Mouse (Mus musculus) lung, adult 18-20 months (tissue): Measurements from ENCODE around the gene Dnajc10.

Source experiments
- DNase-seq, 2 experiments: peaks; one replicate each; pipeline ENCODE4 v3.0.0; 2022; ENCODE audit warnings: mixed read lengths in 2 of 2

The Dnajc10 gene

GRCm38 (mm10) chr2:80315242-80316161 is at the start of gene Dnajc10:
Gene Dnajc10, plus strand, starts transcription at chr2:80315466.
- DNase-seq, result peak; percentile 92 to 94

DNA sequence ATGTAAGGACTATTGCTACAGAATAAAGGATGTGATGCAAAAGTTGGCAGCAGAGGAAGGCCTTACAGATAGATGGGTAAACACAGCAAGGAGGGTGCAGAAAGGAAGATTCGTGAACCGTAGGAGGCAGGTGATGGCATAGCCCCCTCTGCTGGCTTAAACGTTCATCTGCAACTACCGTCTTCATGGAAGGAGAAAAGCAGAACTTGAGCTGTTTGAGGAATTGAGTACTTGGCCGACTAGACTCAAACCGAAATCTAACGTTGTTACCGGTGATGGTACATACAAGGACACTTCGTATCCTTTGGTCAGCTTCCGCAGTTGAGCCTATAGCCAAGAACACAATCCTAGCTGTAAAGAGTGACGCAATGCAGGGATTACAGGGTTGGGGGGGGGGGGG is 48.4 kb upstream of the Dnajc10 start:
- DNase-seq, result peak; percentile 48 to 49

GRCm38 (mm10) chr2:80268053-80268452 is 47.2 kb upstream of the Dnajc10 start:
- no peak for DNase-seq

- no peak for DNase-seq
Observed at GRCm38 (mm10) chr2:80271431-80271830, 43.8 kb upstream of the Dnajc10 start.

- DNase-seq, result no peak
Observed at GRCm38 (mm10) chr2:80273038-80273437, 42.2 kb upstream of the Dnajc10 start.

GRCm38 (mm10) chr2:80273763-80274162 is 41.5 kb upstream of the Dnajc10 start:
- no peak for DNase-seq

GRCm38 (mm10) chr2:80275136-80275535 is 40.1 kb upstream of the Dnajc10 start:
- DNase-seq, result peak in 1 of 2 experiments; percentile 8

DNA sequence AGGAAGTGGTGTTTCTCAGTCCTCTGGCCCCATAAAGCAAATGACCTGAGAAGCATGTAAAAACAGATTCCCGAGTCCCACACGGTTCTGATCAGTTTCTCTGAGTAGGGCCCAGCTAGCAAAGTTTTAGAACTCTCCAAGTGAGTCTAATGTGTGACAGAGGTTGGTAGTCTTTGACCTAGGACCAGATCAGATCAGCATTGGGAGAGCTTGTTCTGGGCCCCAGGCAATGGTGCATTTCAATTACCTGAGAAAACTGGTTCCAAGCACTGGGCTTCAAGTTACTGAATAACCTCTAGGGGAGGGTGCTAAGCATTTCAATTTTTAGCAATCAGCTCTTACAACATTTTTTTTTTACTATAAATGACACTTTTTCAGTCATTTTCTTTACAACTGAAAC is 33.1 kb upstream of the Dnajc10 start:
- DNase-seq, result no peak

DNA sequence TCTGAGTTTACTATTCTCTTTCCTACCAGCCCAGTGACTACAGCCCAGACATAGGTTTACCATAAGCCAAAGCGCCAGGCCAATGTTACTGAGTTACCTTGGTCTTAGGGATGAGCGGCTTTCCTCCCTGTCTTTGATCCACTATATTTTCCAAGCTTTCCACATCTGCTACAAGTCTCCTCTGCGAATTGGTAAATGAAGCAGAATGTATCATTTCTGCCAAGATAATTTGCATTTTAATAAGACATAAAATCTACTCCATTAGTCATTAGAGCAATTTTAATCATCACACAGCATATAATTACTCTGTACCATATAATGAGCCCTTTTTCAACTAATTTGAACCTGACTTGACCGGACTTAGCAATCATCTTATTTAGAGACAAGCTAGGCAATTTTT is 28.9 kb upstream of the Dnajc10 start:
- no peak for DNase-seq

DNA sequence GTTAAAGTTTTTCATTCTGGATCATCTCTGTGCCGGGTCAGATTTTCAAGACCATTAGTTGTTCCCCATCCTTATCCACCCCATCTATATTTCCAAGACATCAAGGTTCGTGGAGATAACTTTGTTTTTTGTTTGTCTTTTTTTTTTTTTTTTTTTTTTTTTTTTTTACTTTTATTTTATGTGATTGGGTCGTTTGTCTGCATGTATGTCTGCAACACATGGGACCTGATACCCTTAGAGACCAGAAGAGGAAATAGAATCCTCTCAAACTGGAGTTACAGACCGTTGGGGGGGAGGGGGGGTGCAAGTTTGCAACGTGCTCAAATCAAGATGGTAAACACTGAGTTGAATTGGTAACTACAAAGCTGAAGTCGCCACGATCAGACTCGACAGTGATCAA is 23.1 kb upstream of the Dnajc10 start, which contains the start of gene Prdx6b:
Gene Prdx6b, plus strand, starts transcription at position 301 of the 400 bp plus-strand sequence.
- DNase-seq, result no peak

GRCm38 (mm10) chr2:80298334-80298733 is 16.9 kb upstream of the Dnajc10 start:
- no peak for DNase-seq

- DNase-seq, result peak in 1 of 2 experiments; percentile 30
Observed at GRCm38 (mm10) chr2:80300806-80301205, 14.5 kb upstream of the Dnajc10 start.

- DNase-seq, result no peak
Observed at GRCm38 (mm10) chr2:80303957-80304356, 11.3 kb upstream of the Dnajc10 start.

GRCm38 (mm10) chr2:80307701-80308100 is 7.6 kb upstream of the Dnajc10 start:
- no peak for DNase-seq

- DNase-seq, result no peak
Observed at GRCm38 (mm10) chr2:80309775-80310174, 5.5 kb upstream of the Dnajc10 start.

DNA sequence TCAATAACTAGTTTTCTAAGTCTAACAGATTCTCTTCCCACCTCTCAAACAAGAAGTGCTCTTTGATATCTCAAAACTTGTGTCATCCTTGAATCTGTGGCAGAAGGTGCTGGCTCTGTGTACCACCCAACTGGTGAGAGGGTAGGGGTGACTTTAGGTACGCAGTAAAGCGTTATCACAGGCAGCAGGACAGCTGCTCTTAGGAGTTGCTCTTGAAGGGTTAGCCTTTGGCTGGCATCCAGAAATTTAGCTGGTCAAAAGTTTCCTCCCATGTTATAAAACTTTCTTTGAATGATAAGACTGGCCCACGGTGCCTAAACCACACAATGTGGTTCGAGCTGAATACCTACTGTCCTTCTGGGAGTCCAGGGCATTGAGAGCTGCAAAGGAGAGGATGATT is 4.5 kb upstream of the Dnajc10 start:
- DNase-seq, result no peak

DNA sequence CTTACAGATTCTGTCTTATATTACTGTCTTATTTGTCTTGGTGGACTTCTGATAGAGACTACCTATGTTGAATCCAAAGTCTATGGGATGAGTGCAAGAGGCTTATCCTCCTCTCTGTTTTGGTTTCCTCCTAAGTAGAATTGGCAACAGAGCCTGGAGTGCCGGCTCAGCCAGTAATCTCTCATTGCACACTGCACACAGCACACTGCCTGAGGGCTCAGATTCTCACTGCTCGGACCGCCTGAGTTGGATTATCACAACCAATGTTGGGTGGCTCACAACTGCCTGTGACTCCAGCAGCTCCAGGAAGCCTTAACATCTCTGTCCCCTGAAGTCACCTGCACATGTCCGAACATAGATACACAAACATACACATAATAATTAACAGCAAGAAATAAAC is 3.9 kb upstream of the Dnajc10 start:
- DNase-seq, result no peak

DNA sequence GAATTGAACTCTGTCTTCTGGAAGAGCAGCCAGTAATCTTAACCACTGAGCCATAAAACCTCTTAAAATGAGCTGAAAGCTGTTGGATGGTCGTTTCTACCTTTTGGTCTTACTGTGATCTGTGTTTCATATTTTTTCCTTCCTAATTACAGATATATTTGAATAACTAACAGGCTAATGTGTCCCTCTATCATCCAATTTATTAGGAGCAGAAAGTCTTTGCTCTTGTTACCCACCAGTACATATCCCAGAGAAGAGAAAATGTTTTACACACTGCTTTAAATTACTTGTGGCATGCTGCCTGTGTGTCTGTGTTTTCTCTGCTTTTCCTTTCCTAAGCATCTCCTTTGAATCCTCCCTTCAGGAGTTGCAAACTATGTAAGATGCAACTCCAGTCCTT is 1.1 kb upstream of the Dnajc10 start:
- DNase-seq, result no peak

DNA sequence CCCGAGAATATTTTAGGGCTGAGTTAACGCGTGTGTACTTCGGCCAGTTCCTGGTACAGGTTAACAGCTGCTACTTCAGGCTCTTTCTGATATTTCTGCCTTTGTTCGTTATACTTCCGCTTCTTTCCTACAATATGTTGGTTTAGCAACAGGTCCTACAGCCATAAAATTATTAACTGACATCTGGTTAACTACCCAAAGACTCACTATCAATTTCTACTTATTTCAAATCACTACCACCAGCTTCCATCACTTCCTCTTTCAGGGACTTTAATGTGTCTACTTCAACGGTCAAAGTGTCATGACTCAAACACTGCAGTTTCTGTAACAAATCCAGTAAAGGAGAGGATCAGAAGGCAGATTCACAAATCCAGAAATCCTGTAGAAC is 418 bp upstream of the Dnajc10 start:
- DNase-seq, result no peak

- no peak for DNase-seq
Observed at GRCm38 (mm10) chr2:80322878-80323277, 7.6 kb downstream of the Dnajc10 start.

DNA sequence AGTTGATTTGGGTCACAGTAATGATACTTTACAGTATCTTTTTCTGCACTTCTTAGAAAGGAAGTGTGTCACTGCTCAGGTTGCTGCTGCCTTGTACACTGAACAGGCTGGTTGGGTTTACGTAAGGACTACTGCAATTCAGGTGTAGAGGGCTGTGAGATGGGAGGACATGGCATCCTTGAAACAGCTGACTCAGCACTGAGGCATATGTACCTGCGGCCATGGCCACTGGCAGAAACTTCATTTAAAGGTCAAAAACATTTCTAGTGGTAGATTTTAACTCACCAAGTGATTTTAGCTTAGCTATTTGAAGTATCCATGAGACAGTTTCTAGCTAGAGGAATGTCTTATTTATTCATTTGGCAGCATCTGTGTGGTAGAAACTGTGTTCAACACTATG is 10.5 kb downstream of the Dnajc10 start:
- DNase-seq, result no peak

GRCm38 (mm10) chr2:80327272-80327671 is 12.0 kb downstream of the Dnajc10 start:
- no peak for DNase-seq

- no peak for DNase-seq
Observed at GRCm38 (mm10) chr2:80328961-80329653, 13.8 kb downstream of the Dnajc10 start.

DNA sequence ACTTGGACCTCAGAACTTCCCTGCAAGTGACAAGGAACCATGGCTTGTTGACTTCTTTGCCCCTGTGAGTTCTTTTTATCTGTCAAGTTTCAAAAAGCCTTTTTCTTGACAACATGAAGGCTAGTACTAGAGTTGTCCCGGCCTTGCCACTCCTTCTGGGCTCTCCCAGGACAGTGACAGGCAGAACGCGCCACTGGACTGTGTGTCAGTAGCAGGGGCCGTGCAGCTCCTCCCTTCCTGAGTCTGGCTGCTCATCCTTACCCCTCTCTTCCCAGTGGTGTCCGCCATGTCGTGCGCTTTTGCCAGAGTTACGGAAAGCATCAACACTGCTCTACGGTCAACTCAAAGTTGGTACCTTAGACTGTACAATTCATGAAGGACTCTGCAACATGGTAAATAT is 25.3 kb downstream of the Dnajc10 start:
- DNase-seq, result no peak
